Mouse (Mus musculus): ENCODE measurements at regions not wholly inside any gene's neighbourhood (a gene's known extent, or its start where the extent isn't known, plus 50 kb on each side); places are given as distances from the start of the nearest gene placed in this dataset.
"Not testable (repeated sequence)": the region's sequence is repeated elsewhere in the genome, so short reads cannot be mapped to it uniquely, and the experiment has no call there.

DNA sequence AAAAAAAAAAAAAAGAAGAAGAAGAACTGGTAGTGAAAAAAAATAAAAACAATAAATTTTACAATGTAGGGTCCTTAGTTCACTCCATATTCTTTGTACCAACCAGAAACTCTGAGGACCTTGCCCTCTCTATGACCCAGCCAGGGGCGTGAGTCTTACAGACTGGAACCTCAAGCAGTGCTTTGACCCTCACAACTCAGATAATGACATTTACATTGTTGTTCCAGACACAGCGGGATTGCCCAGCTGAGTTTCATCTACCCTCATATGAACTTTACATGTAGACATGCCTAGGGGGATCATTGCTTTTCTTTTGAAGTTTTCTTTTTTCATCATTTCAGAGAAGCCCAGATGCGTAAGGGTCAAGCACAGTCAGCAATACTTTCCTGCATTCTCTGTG lies 1496.6 kb upstream of the 4931417E11Rik start:
- ATAC-seq (no peak), DNase-seq (ENCODE audit: low spot score) (no peak)
- WGBS: 62% methylated on average over 3 of the region's 3 CpGs
- H3K9me3 ChIP-seq (ENCODE audit: low read length): no peaks in the 10 kb centered on the region
- H3K9ac ChIP-seq (replicated peaks; ENCODE audit: low read length): no peak overlapping the region
- no peaks in the 10 kb centered on the region for H3K27me3 ChIP-seq (ENCODE audit: insufficient read depth, low read length)
- no peak for TF ChIP-seq CTCF (IDR thresholded peaks at IDR 0.05; ENCODE audit: low read depth)
- no peaks in the 10 kb centered on the region for H3K4me1 ChIP-seq (ENCODE audit: insufficient read depth, low read length)
- H3K4me3 ChIP-seq (ENCODE audit: low read length): no peak overlapping the region
- H3K4me2 ChIP-seq (ENCODE audit: low read depth, low read length): no peak overlapping the region
- no peak overlapping the region for H3K27ac ChIP-seq
- H3K36me3 ChIP-seq (ENCODE audit: insufficient read depth, low read length): no peaks in the 10 kb centered on the region

- Histone ChIP-seq H3K36me3 (ENCODE audit: insufficient read depth, low read length) (no peaks in the 10 kb centered on the region), H3K4me1 (ENCODE audit: insufficient read depth, low read length) (no peaks in the 10 kb centered on the region), H3K4me2 (ENCODE audit: low read depth, low read length) (no peak overlapping the region), H3K27me3 (ENCODE audit: insufficient read depth, low read length) (no peaks in the 10 kb centered on the region), H3K27ac (no peak overlapping the region), H3K9ac (replicated peaks; ENCODE audit: low read length) (no peak overlapping the region), H3K4me3 (ENCODE audit: low read length) (no peak overlapping the region), H3K9me3 (ENCODE audit: low read length) (no peaks in the 10 kb centered on the region)
- peak; percentile 19 for DNase-seq (ENCODE audit: low spot score)
- 53% methylated on average over 2 of the region's 2 CpGs for WGBS
- no peak for TF ChIP-seq CTCF (IDR thresholded peaks at IDR 0.05; ENCODE audit: low read depth)
- ATAC-seq: no peak
Observed at GRCm38 (mm10) chr6:74928485-74928884, 1459.0 kb upstream of the 4931417E11Rik start.

- no peaks in the 10 kb centered on the region for H3K9me3 ChIP-seq (ENCODE audit: low read length)
- no peak overlapping the region for H3K4me2 ChIP-seq (ENCODE audit: low read depth, low read length)
- DNase-seq (ENCODE audit: low spot score): no peak
- no peak for ATAC-seq
- H3K4me3 ChIP-seq (ENCODE audit: low read length): no peak overlapping the region
- H3K36me3 ChIP-seq (ENCODE audit: insufficient read depth, low read length): no peaks in the 10 kb centered on the region
- 99% methylated on average over 2 of the region's 2 CpGs for WGBS
- no peaks in the 10 kb centered on the region for H3K4me1 ChIP-seq (ENCODE audit: insufficient read depth, low read length)
- no peak overlapping the region for H3K9ac ChIP-seq (replicated peaks; ENCODE audit: low read length)
- H3K27me3 ChIP-seq (ENCODE audit: insufficient read depth, low read length): no peaks in the 10 kb centered on the region
- no peak for TF ChIP-seq CTCF (IDR thresholded peaks at IDR 0.05; ENCODE audit: low read depth)
- no peak overlapping the region for H3K27ac ChIP-seq
Observed at GRCm38 (mm10) chr6:74903551-74903950, 1434.1 kb upstream of the 4931417E11Rik start.

- Histone ChIP-seq H3K4me3 (ENCODE audit: low read length) (no peak overlapping the region), H3K4me2 (ENCODE audit: low read depth, low read length) (no peak overlapping the region), H3K9ac (replicated peaks; ENCODE audit: low read length) (no peak overlapping the region), H3K27ac (no peak overlapping the region), H3K4me1 (ENCODE audit: insufficient read depth, low read length) (no peaks in the 10 kb centered on the region), H3K9me3 (ENCODE audit: low read length) (no peaks in the 10 kb centered on the region), H3K36me3 (ENCODE audit: insufficient read depth, low read length) (no peaks in the 10 kb centered on the region), H3K27me3 (ENCODE audit: insufficient read depth, low read length) (no peaks in the 10 kb centered on the region)
- ATAC-seq: no peak
- DNase-seq (ENCODE audit: low spot score): peak; percentile 4
- no peak for TF ChIP-seq CTCF (IDR thresholded peaks at IDR 0.05; ENCODE audit: low read depth)
- WGBS: 45% methylated on average over 8 of the region's 8 CpGs
Observed at GRCm38 (mm10) chr6:74870626-74871320, 1401.3 kb upstream of the 4931417E11Rik start.

- WGBS: 85% methylated on average over 2 of the region's 2 CpGs
- not testable (repeated sequence) for ATAC-seq; H3K4me1 ChIP-seq (ENCODE audit: insufficient read depth, low read length); H3K4me2 ChIP-seq (ENCODE audit: low read depth, low read length); DNase-seq (ENCODE audit: low spot score); H3K36me3 ChIP-seq (ENCODE audit: insufficient read depth, low read length); H3K9ac ChIP-seq (replicated peaks; ENCODE audit: low read length); H3K4me3 ChIP-seq (ENCODE audit: low read length); H3K9me3 ChIP-seq (ENCODE audit: low read length); H3K27me3 ChIP-seq (ENCODE audit: insufficient read depth, low read length); H3K27ac ChIP-seq
Observed at GRCm38 (mm10) chr6:74820696-74821095, 1351.2 kb upstream of the 4931417E11Rik start.

Data from hindbrain, postnatal 0 days (tissue).